14 mouse cellular contexts compared by ENCODE assay signal in genomic region chr13:73433681-73434535, GRCm38 (mm10). TPM values are rescaled to one million over a fixed set of nuclear protein-coding genes. Genes with fewer than 3 reads are reported as not detected.
DNase-seq lines count a peak whose midpoint lies in the region; ATAC-seq and TF ChIP-seq lines count a peak whose summit lies in the region.
"Had no signal": no experiment of that assay in that cellular context is flagged by ENCODE, and none has a peak within 500 bp of the region (broad histone marks: within the 10 kb centered on the region; RNA-seq: fewer than 3 reads in every experiment).

No protein-coding gene starts in this region.

- H3K4me3 ChIP-seq in bone marrow macrophage, adult 2 months (ENCODE audit: insufficient read depth, low read length): no peak overlapping the region
- H3K4me3 ChIP-seq in liver, embryonic 15.5 days (replicated peaks): no peak overlapping the region
- H3K4me3 ChIP-seq in forebrain, embryonic 13.5 days: no peak overlapping the region
- no peak overlapping the region for H3K4me3 ChIP-seq in forebrain, embryonic 16.5 days (replicated peaks; ENCODE audit: low read length)
- H3K4me3 ChIP-seq: gastrocnemius, adult 2 months; intestine, embryonic 15.5 days had no signal

- DNase-seq in 416B (ENCODE audit: low read depth) (peak; percentile 26), A20 (ENCODE audit: low read depth, low spot score) (peak; percentile 69)
- DNase-seq in gastrocnemius, postnatal 25 days: no peak
- no peak for DNase-seq in retina, postnatal 1 day
- DNase-seq: gastrocnemius, adult 2 months; heart, postnatal 10 days; kidney, postnatal 4 days; lung, postnatal 14 days had no signal

- peaks cover 24% of the 10 kb centered on the region for H3K4me1 ChIP-seq in bone marrow macrophage, adult 2 months (ENCODE audit: control insufficient read depth, insufficient read depth, low read length)
- peaks cover 64% of the 10 kb centered on the region for H3K4me1 ChIP-seq in liver, embryonic 15.5 days (replicated peaks)
- no peaks in the 10 kb centered on the region for H3K4me1 ChIP-seq in forebrain, embryonic 13.5 days
- no peaks in the 10 kb centered on the region for H3K4me1 ChIP-seq in forebrain, embryonic 16.5 days (replicated peaks; ENCODE audit: control insufficient read depth, insufficient read depth, low read length)
- H3K4me1 ChIP-seq: intestine, embryonic 15.5 days had no signal

- no peak for TF ChIP-seq POLR2A in bone marrow macrophage, adult 2 months (IDR thresholded peaks at IDR 0.05; ENCODE audit: borderline replicate concordance, low read depth, low read length)

- H3K27ac ChIP-seq in bone marrow macrophage, adult 2 months (ENCODE audit: insufficient read depth, low read depth, low read length): peak overlapping the region; percentile 76
- H3K27ac ChIP-seq in liver, embryonic 15.5 days (replicated peaks): peak overlapping the region; percentile 77
- no peak overlapping the region for H3K27ac ChIP-seq in forebrain, embryonic 13.5 days
- H3K27ac ChIP-seq in forebrain, embryonic 16.5 days (ENCODE audit: low read length): no peak overlapping the region
- H3K27ac ChIP-seq: gastrocnemius, adult 2 months; intestine, embryonic 15.5 days had no signal

- WGBS in liver, embryonic 15.5 days (ENCODE audit: insufficient replicate concordance): 50% methylated on average over 15 of the region's 15 CpGs
- 83% methylated on average over 15 of the region's 15 CpGs for WGBS in forebrain, embryonic 13.5 days
- 86% methylated on average over 15 of the region's 15 CpGs for WGBS in forebrain, embryonic 16.5 days

- no peaks in the 10 kb centered on the region for H3K9me3 ChIP-seq in liver, embryonic 15.5 days (replicated peaks)
- no peaks in the 10 kb centered on the region for H3K9me3 ChIP-seq in forebrain, embryonic 13.5 days (replicated peaks)
- H3K9me3 ChIP-seq in forebrain, embryonic 16.5 days (ENCODE audit: control insufficient read depth, low read length): no peaks in the 10 kb centered on the region
- H3K9me3 ChIP-seq: intestine, embryonic 15.5 days had no signal

- H3K36me3 ChIP-seq in liver, embryonic 15.5 days (replicated peaks): no peaks in the 10 kb centered on the region
- H3K36me3 ChIP-seq in forebrain, embryonic 13.5 days (ENCODE audit: poor library complexity, severe bottlenecking): no peaks in the 10 kb centered on the region
- no peaks in the 10 kb centered on the region for H3K36me3 ChIP-seq in forebrain, embryonic 16.5 days (ENCODE audit: control insufficient read depth, insufficient read depth)
- H3K36me3 ChIP-seq: intestine, embryonic 15.5 days had no signal

- peak; percentile 83 for ATAC-seq in liver, embryonic 15.5 days (ENCODE audit: insufficient read depth)
- no peak for ATAC-seq in forebrain, embryonic 13.5 days
- no peak for ATAC-seq in forebrain, embryonic 16.5 days
- ATAC-seq: intestine, embryonic 15.5 days; Patski had no signal

- no peak for TF ChIP-seq CTCF in bone marrow macrophage, adult 2 months (IDR thresholded peaks at IDR 0.05; ENCODE audit: low read depth, low read length)

- H3K4me2 ChIP-seq in liver, embryonic 15.5 days: peak overlapping the region; percentile 46
- H3K4me2 ChIP-seq in forebrain, embryonic 13.5 days: no peak overlapping the region
- no peak overlapping the region for H3K4me2 ChIP-seq in forebrain, embryonic 16.5 days (ENCODE audit: low read length)
- H3K4me2 ChIP-seq: intestine, embryonic 15.5 days had no signal

- peak overlapping the region; percentile 54 for H3K9ac ChIP-seq in liver, embryonic 15.5 days
- H3K9ac ChIP-seq in forebrain, embryonic 13.5 days: no peak overlapping the region
- no peak overlapping the region for H3K9ac ChIP-seq in forebrain, embryonic 16.5 days (replicated peaks; ENCODE audit: low read depth, low read length)
- H3K9ac ChIP-seq: intestine, embryonic 15.5 days had no signal

- peaks cover 4% of the 10 kb centered on the region; the same call in 1 of the 2 replicates for H3K27me3 ChIP-seq in liver, embryonic 15.5 days
- no peaks in the 10 kb centered on the region for H3K27me3 ChIP-seq in forebrain, embryonic 13.5 days
- H3K27me3 ChIP-seq in forebrain, embryonic 16.5 days (replicated peaks; ENCODE audit: control insufficient read depth, insufficient read depth, low read length): no peaks in the 10 kb centered on the region
- H3K27me3 ChIP-seq: intestine, embryonic 15.5 days; Patski had no signal

RNA-seq across cellular contexts. Expression of gene Lpcat1, which starts 33.1 kb away (rescaled TPM):
- polyA plus RNA-seq in bone marrow macrophage, adult 2 months (2012; ENCODE audit: insufficient read depth, insufficient read length, missing spikeins): 39.5 and 45.3 TPM in 2 replicates
- polyA plus RNA-seq in liver, embryonic 15.5 days (2015; fragmentation: Nextera tagmentation; extraction: Ambion mirVana): 73.8 and 78.2 TPM in 2 replicates
- polyA plus RNA-seq in forebrain, embryonic 13.5 days (2015; fragmentation: Nextera tagmentation; extraction: Ambion mirVana): 48.5 and 52.3 TPM in 2 replicates
- 1 to 10 TPM; 2.8 to 3.5 TPM for total RNA-seq in gastrocnemius, postnatal 25 days (2021)
- 62.3 and 64.7 TPM in 2 replicates for polyA plus RNA-seq in forebrain, embryonic 16.5 days (2015; fragmentation: Nextera tagmentation; extraction: Ambion mirVana)

Comparison
In these comparisons a context has a peak if more than half of its experiments do, and no peak if none do; other contexts are left out.
1. DNase-seq: peak in 416B (single experiment) and A20 (single experiment); none in gastrocnemius, postnatal 25 days (single experiment) and retina, postnatal 1 day (single experiment).
2. H3K27ac ChIP-seq: peak in bone marrow macrophage, adult 2 months (single experiment) and liver, embryonic 15.5 days (single experiment); none in forebrain, embryonic 13.5 days (single experiment) and forebrain, embryonic 16.5 days (single experiment).